9 mouse cellular contexts compared by ENCODE assay signal in genomic region chr2:25098956-25099355, GRCm38 (mm10). TPM values are rescaled to one million over a fixed set of nuclear protein-coding genes. Genes with fewer than 3 reads are reported as not detected.
A peak's percentile ranks its signal among the peaks of the same experiment; 100 is the strongest.
DNase-seq lines count a peak whose midpoint lies in the region; ATAC-seq and TF ChIP-seq lines count a peak whose summit lies in the region.
"Had no signal": no experiment of that assay in that cellular context is flagged by ENCODE, and none has a peak within 500 bp of the region (broad histone marks: within the 10 kb centered on the region; RNA-seq: fewer than 3 reads in every experiment).

No protein-coding gene starts in this region.

- no peak overlapping the region for H3K9ac ChIP-seq in liver, adult 2 months (ENCODE audit: low read depth, low read length)
- H3K9ac ChIP-seq in liver, embryonic 12.5 days, result no peak overlapping the region
- H3K9ac ChIP-seq in heart, embryonic 16.5 days (ENCODE audit: low read length), result no peak overlapping the region
- no peak overlapping the region for H3K9ac ChIP-seq in midbrain, embryonic 16.5 days (ENCODE audit: low read depth, low read length)

- TF ChIP-seq POLR2A in liver, adult 2 months (IDR thresholded peaks at IDR 0.05; ENCODE audit: extremely low read depth, insufficient read depth, low read length), result no peak

- no peaks in the 10 kb centered on the region for H3K79me2 ChIP-seq in liver, adult 2 months (ENCODE audit: control insufficient read depth, insufficient read depth, low read length)

- peak; percentile 31 for DNase-seq in liver, adult 2 months (ENCODE audit: extremely low read depth, low read depth, low spot score)
- peak in 1 of 2 experiments; percentile 30 for DNase-seq in left cerebral cortex, adult 2 months (ENCODE audit: extremely low spot score in 1 of 2, low spot score in 2 of 2)
- no peak for DNase-seq in ovary, adult 18-20 months (ENCODE audit: low spot score)
- DNase-seq in thymus, adult 18-20 months, result no peak

- H3K9me3 ChIP-seq in liver, embryonic 12.5 days (replicated peaks), result no peaks in the 10 kb centered on the region
- no peaks in the 10 kb centered on the region for H3K9me3 ChIP-seq in heart, embryonic 16.5 days (replicated peaks; ENCODE audit: control insufficient read depth, low read length)
- no peaks in the 10 kb centered on the region for H3K9me3 ChIP-seq in midbrain, embryonic 16.5 days (replicated peaks; ENCODE audit: control insufficient read depth, low read length, poor library complexity, severe bottlenecking)

- no peak overlapping the region for H3K4me3 ChIP-seq in liver, adult 2 months (ENCODE audit: insufficient read depth, low read depth, low read length)
- no peak overlapping the region for H3K4me3 ChIP-seq in liver, embryonic 12.5 days
- H3K4me3 ChIP-seq in heart, embryonic 16.5 days (ENCODE audit: low read length), result no peak overlapping the region
- H3K4me3 ChIP-seq in left cerebral cortex, adult 2 months, result no peak overlapping the region
- no peak overlapping the region for H3K4me3 ChIP-seq in midbrain, embryonic 16.5 days (ENCODE audit: low read depth, low read length)

- ATAC-seq in liver, embryonic 12.5 days, result no peak
- peak; percentile 42 for ATAC-seq in common myeloid progenitor, adult 5-6 weeks (replicated peaks; ENCODE audit: low read depth, poor library complexity, severe bottlenecking)
- ATAC-seq in heart, embryonic 16.5 days (replicated peaks; ENCODE audit: extremely low read depth, insufficient read depth, low FRiP score), result peak; percentile 47; the same call in 1 of the 2 replicates
- peak; percentile 66 for ATAC-seq in midbrain, embryonic 16.5 days

- no peak overlapping the region for H3K27ac ChIP-seq in liver, adult 2 months (replicated peaks; ENCODE audit: insufficient read depth, low read depth, low read length)
- H3K27ac ChIP-seq in liver, embryonic 12.5 days, result no peak overlapping the region
- H3K27ac ChIP-seq in heart, embryonic 16.5 days (ENCODE audit: low read length), result no peak overlapping the region
- H3K27ac ChIP-seq in left cerebral cortex, adult 2 months, result peak overlapping the region; percentile 40; the same call in 1 of the 2 replicates
- H3K27ac ChIP-seq in midbrain, embryonic 16.5 days (ENCODE audit: low read length), result no peak overlapping the region

- no peaks in the 10 kb centered on the region for H3K4me1 ChIP-seq in liver, adult 2 months (ENCODE audit: control insufficient read depth, insufficient read depth, low read length)
- H3K4me1 ChIP-seq in liver, embryonic 12.5 days, result peaks cover 28% of the 10 kb centered on the region
- no peaks in the 10 kb centered on the region; the same call in 1 of the 2 replicates for H3K4me1 ChIP-seq in heart, embryonic 16.5 days (ENCODE audit: control insufficient read depth, insufficient read depth, low read length)
- H3K4me1 ChIP-seq in midbrain, embryonic 16.5 days (ENCODE audit: control insufficient read depth, insufficient read depth, low read length), result peaks cover 3% of the 10 kb centered on the region; the same call in 1 of the 2 replicates

- WGBS in liver, adult 2 months, result 56% methylated on average over 5 of the region's 5 CpGs
- 43% methylated on average over 5 of the region's 5 CpGs for WGBS in liver, embryonic 12.5 days (ENCODE audit: insufficient replicate concordance)
- 41% methylated on average over 5 of the region's 5 CpGs for WGBS in heart, embryonic 16.5 days
- 35% methylated on average over 5 of the region's 5 CpGs for WGBS in midbrain, embryonic 16.5 days

- peak; percentile 74 for TF ChIP-seq CTCF in liver, adult 2 months (IDR thresholded peaks at IDR 0.05; ENCODE audit: low read depth, low read length)
- peak; percentile 55 for TF ChIP-seq CTCF in left cerebral cortex, adult 2 months (IDR thresholded peaks at IDR 0.05)

- no peaks in the 10 kb centered on the region for H3K27me3 ChIP-seq in liver, adult 2 months (ENCODE audit: control insufficient read depth, insufficient read depth, low read length)
- H3K27me3 ChIP-seq in liver, embryonic 12.5 days (replicated peaks), result peaks cover 8% of the 10 kb centered on the region
- no peaks in the 10 kb centered on the region for H3K27me3 ChIP-seq in heart, embryonic 16.5 days (ENCODE audit: control insufficient read depth, insufficient read depth, low read length)
- no peaks in the 10 kb centered on the region for H3K27me3 ChIP-seq in midbrain, embryonic 16.5 days (ENCODE audit: control insufficient read depth, insufficient read depth, low read depth, low read length)

- H3K36me3 ChIP-seq in liver, adult 2 months (ENCODE audit: control insufficient read depth, insufficient read depth, low read length), result no peaks in the 10 kb centered on the region
- H3K36me3 ChIP-seq in liver, embryonic 12.5 days, result no peaks in the 10 kb centered on the region
- no peaks in the 10 kb centered on the region for H3K36me3 ChIP-seq in heart, embryonic 16.5 days (ENCODE audit: control insufficient read depth, insufficient read depth)
- no peaks in the 10 kb centered on the region for H3K36me3 ChIP-seq in midbrain, embryonic 16.5 days (ENCODE audit: control insufficient read depth, insufficient read depth, low read length)

- intact Hi-C loops in left cerebral cortex, adult 2 months (cut with DNase I), result loop anchor here (1.0 to 2.0 kb wide), 2 partner anchors 58 to 87 kb away; no protein-coding TSS in a partner anchor

- H3K4me2 ChIP-seq in liver, embryonic 12.5 days, result no peak overlapping the region
- H3K4me2 ChIP-seq in heart, embryonic 16.5 days (ENCODE audit: low read depth, low read length), result no peak overlapping the region
- no peak overlapping the region for H3K4me2 ChIP-seq in midbrain, embryonic 16.5 days (ENCODE audit: low read length)

RNA-seq across cellular contexts. Expression of gene Noxa1, which starts 4.0 kb away (rescaled TPM):
- total RNA-seq in liver, adult 2 months (2014; rRNA removed), result not detected in 2 replicates
- 0.15 TPM in 1 of 2 replicates, not detected in the other for polyA plus RNA-seq in liver, adult 2 months (2012; rRNA removed)
- 0.64 and 0.71 TPM in 2 replicates for polyA plus RNA-seq in liver, embryonic 12.5 days (2016; fragmentation: Nextera tagmentation; extraction: Ambion mirVana)
- total RNA-seq in common myeloid progenitor, adult 5-6 weeks (2017), result 0.09 TPM in 1 of 2 replicates, not detected in the other
- 0.19 TPM in 1 of 2 replicates, not detected in the other for polyA plus RNA-seq in heart, embryonic 16.5 days (2015; fragmentation: Nextera tagmentation; extraction: Ambion mirVana)
- not detected for total RNA-seq in left cerebral cortex, adult 2 months (2021)
- not detected in 2 replicates for polyA plus RNA-seq in midbrain, embryonic 16.5 days (2015; fragmentation: Nextera tagmentation; extraction: Ambion mirVana)
- total RNA-seq: layer of hippocampus, adult 8-10 months had no signal

RNA-seq across cellular contexts. Expression of gene Entpd8, which starts 18.9 kb away (rescaled TPM):
- total RNA-seq in liver, adult 2 months (2014; rRNA removed), result 84.8 and 91.8 TPM in 2 replicates
- 159 and 196 TPM in 2 replicates for polyA plus RNA-seq in liver, adult 2 months (2012; rRNA removed)
- polyA plus RNA-seq in liver, embryonic 12.5 days (2016; fragmentation: Nextera tagmentation; extraction: Ambion mirVana), result 1.2 and 1.4 TPM in 2 replicates
- not detected in 2 replicates for total RNA-seq in common myeloid progenitor, adult 5-6 weeks (2017)
- polyA plus RNA-seq in heart, embryonic 16.5 days (2015; fragmentation: Nextera tagmentation; extraction: Ambion mirVana), result 0.30 TPM in 1 of 2 replicates, not detected in the other
- total RNA-seq in left cerebral cortex, adult 2 months (2021), result not detected
- polyA plus RNA-seq in midbrain, embryonic 16.5 days (2015; fragmentation: Nextera tagmentation; extraction: Ambion mirVana), result not detected in 2 replicates
- total RNA-seq: layer of hippocampus, adult 8-10 months had no signal

RNA-seq across cellular contexts. Expression of gene Nsmf, which starts 44.8 kb away (rescaled TPM):
- total RNA-seq in liver, adult 2 months (2014; rRNA removed), result 71.2 and 76.2 TPM in 2 replicates
- polyA plus RNA-seq in liver, adult 2 months (2012; rRNA removed), result 182 and 219 TPM in 2 replicates
- polyA plus RNA-seq in liver, embryonic 12.5 days (2016; fragmentation: Nextera tagmentation; extraction: Ambion mirVana), result 16.1 and 17.0 TPM in 2 replicates
- total RNA-seq in common myeloid progenitor, adult 5-6 weeks (2017), result 9.6 and 15.2 TPM in 2 replicates
- polyA plus RNA-seq in heart, embryonic 16.5 days (2015; fragmentation: Nextera tagmentation; extraction: Ambion mirVana), result 59.3 and 62.9 TPM in 2 replicates
- total RNA-seq in left cerebral cortex, adult 2 months (2021), result 100 to 1,000 TPM; 442 to 471 TPM
- 176 and 188 TPM in 2 replicates for polyA plus RNA-seq in midbrain, embryonic 16.5 days (2015; fragmentation: Nextera tagmentation; extraction: Ambion mirVana)

Comparison
In these comparisons a context has a peak if more than half of its experiments do, and no peak if none do; other contexts are left out.
1. RNA of gene Entpd8, which starts 18.9 kb away (polyA plus RNA-seq): 159 to 196 TPM in liver, adult 2 months; 1.2 to 1.4 TPM in liver, embryonic 12.5 days, 0.30 TPM in heart, embryonic 16.5 days and not detected in midbrain, embryonic 16.5 days; every median in the first group is over 10 times any median in the second.